Mouse (Mus musculus) hindbrain, embryonic 15.5 days (tissue): ENCODE results near the gene Zbtb40. TPM values are rescaled to one million over a fixed set of nuclear protein-coding genes. Genes with fewer than 3 reads are reported as not detected.
A peak's percentile ranks its signal among the peaks of the same experiment; 100 is the strongest.

ENCODE experiments used
- ATAC-seq: fragments of 200-750 bp; cut with Nextera tagmentation; 2 replicates; pipeline ENCODE4 v1.8.0; 2017; ENCODE audit warnings: low read depth, moderate number of reproducible peaks, moderate TSS enrichment; ENCODE audit not compliant: low FRiP score
- H3K27ac ChIP-seq: fragments of 300-500 bp; sonication (generic); replicated peaks from 2 replicates; pipeline ENCODE4 v1.5.1; 2015; ENCODE audit warnings: mild to moderate bottlenecking, inconsistent platforms
- H3K27me3 ChIP-seq: fragments of 300-500 bp; sonication (generic); 2 replicates; pipeline ENCODE4 v1.6.1; 2015; ENCODE audit warnings: control low read depth, inconsistent platforms
- H3K36me3 ChIP-seq: fragments of 300-500 bp; sonication (generic); 2 replicates; pipeline ENCODE4 v1.6.1; 2015; ENCODE audit warnings: control low read depth, inconsistent platforms
- H3K4me1 ChIP-seq: fragments of 300-500 bp; sonication (generic); replicated peaks from 2 replicates; pipeline ENCODE4 v1.6.1; 2015; ENCODE audit warnings: control low read depth, inconsistent platforms
- H3K4me2 ChIP-seq: fragments of 300-500 bp; sonication (generic); 2 replicates; pipeline ENCODE4 v1.6.1; 2015; ENCODE audit warnings: moderate library complexity, mild to moderate bottlenecking, inconsistent platforms
- H3K4me3 ChIP-seq: fragments of 300-500 bp; sonication (generic); 2 replicates; pipeline ENCODE4 v1.5.1; 2015; ENCODE audit warnings: mild to moderate bottlenecking, inconsistent platforms
- H3K9ac ChIP-seq: fragments of 300-500 bp; sonication (generic); 2 replicates; pipeline ENCODE4 v1.6.1; 2015; ENCODE audit warnings: inconsistent platforms
- H3K9me3 ChIP-seq: fragments of 300-500 bp; sonication (generic); 2 replicates; pipeline ENCODE4 v1.6.1; 2016; ENCODE audit warnings: control low read depth, inconsistent platforms
- WGBS: fragments of 180-500 bp; shearing (Covaris S2); methylation state at CpG from one replicate; pipeline ENCODE4 v1.1.7; 2015; 5-methylcytosine and 5-hydroxymethylcytosine counted together
- polyA plus RNA-seq: library from polyadenylated mRNA; unstranded; fragments of >200 nt; fragmentation: Nextera tagmentation; extraction: Ambion mirVana; gene quantifications from 2 replicates; pipeline ENCODE4 v1.2.1, GENCODE M21; 2015

The Zbtb40 gene
- polyA plus RNA-seq, 1 experiment from 2014 or later, result 4.1 TPM

DNA sequence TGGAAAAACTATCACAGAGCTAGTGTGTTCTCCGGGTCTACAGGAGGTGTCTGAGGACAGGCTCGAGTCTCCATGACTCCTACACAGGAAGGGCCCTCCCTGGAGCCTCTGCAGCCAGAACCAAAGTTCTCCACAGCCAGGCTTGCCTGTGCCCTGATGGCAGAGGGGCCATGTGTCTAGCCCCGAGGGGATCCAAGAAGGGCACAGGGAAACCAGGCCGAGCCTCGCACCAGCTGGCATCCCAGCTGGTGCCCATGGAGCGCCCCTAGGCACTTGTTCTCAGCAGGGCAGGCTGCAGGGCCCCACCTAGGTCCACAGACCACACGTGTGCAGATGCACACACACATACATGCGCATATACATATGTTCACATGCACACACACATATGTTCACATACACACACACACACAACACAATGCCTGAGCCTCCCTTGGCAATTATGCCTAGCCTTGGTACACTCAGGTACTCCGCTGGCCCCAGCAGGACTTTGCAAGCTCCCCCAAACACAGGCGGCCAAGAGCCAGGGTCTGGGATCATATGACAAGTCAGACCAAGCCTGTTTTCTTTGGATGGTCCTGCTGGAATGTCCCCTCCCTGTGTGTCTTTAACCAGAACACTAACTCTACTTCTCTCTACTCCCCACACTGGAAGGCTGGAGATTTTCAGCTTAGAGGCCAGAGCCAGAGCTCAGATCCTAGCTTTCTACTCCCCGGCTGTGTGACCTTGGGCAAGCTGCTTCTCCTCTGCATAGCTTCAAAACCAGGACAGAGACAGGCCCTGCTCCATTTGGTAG lies 103.8 kb downstream of the Zbtb40 start:
- H3K4me1 ChIP-seq, result peaks cover 38% of the 10 kb centered on the region
- no peaks in the 10 kb centered on the region for H3K9me3 ChIP-seq
- H3K27ac ChIP-seq, result no peak overlapping the region
- H3K27me3 ChIP-seq, result no peaks in the 10 kb centered on the region
- no peaks in the 10 kb centered on the region for H3K36me3 ChIP-seq
- H3K4me2 ChIP-seq, result no peak overlapping the region
- no peak overlapping the region for H3K9ac ChIP-seq
- no peak for ATAC-seq
- H3K4me3 ChIP-seq, result no peak overlapping the region
- 68% methylated on average over 11 of the region's 11 CpGs for WGBS

DNA sequence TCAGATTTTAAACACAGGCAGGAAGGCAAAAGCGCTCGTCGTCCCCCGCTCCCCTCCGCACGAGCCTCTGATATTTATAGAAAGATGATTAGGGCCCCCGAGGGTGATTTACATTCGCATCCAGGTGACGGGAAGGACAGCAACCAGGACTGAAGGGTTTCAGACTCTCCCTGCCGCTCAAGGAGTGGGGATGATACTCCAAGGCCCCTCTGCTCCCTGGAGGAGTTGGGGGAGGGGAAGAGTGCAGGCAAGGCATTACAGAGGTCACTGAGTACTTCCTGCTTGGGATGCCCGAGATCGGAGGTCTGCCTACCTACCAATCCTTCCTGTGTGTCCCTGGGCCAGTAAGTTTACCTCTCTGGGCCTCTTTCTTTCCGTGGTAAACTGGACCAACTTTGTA lies 105.4 kb downstream of the Zbtb40 start:
- H3K27me3 ChIP-seq, result no peaks in the 10 kb centered on the region
- no peak overlapping the region for H3K4me3 ChIP-seq
- no peaks in the 10 kb centered on the region for H3K36me3 ChIP-seq
- no peak overlapping the region for H3K9ac ChIP-seq
- 25% methylated on average over 13 of the region's 13 CpGs for WGBS
- ATAC-seq, result no peak
- 0 out of 2 replicates have a peak overlapping the region, but pooled peaks have one; percentile 5 for H3K27ac ChIP-seq
- H3K9me3 ChIP-seq, result no peaks in the 10 kb centered on the region
- H3K4me1 ChIP-seq, result peaks cover 30% of the 10 kb centered on the region
- 0 out of 2 replicates have a peak overlapping the region, but pooled peaks have one; percentile 27 for H3K4me2 ChIP-seq

DNA sequence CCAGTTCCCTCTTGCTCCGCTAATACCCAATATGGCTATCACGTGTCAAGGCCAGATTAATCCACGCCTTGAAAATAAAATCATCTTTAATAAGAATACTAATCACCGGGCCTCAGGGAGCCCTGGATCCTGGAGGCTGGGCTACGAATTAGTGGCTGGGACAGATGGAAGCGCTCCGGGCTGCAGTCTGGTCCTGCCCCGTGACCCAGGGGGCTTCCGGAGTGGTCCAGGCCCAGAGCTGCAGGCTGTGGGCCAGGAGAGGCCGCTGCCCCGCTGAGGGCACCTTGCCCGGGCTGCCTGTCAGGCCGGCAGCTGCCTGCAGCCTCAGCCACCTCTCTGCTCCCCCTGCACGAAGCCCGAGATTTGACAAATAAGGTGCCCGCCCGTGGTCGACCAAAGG lies 105.8 kb downstream of the Zbtb40 start:
- H3K4me3 ChIP-seq, result no peak overlapping the region
- peak overlapping the region; percentile 27 for H3K4me2 ChIP-seq
- H3K27ac ChIP-seq, result peak overlapping the region; percentile 5; the same call in 1 of the 2 replicates
- no peak overlapping the region for H3K9ac ChIP-seq
- H3K27me3 ChIP-seq, result no peaks in the 10 kb centered on the region
- no peaks in the 10 kb centered on the region for H3K9me3 ChIP-seq
- no peaks in the 10 kb centered on the region for H3K36me3 ChIP-seq
- H3K4me1 ChIP-seq, result peaks cover 30% of the 10 kb centered on the region
- 14% methylated on average over 18 of the region's 18 CpGs for WGBS
- no peak; the same call in 1 of the 2 replicates for ATAC-seq

DNA sequence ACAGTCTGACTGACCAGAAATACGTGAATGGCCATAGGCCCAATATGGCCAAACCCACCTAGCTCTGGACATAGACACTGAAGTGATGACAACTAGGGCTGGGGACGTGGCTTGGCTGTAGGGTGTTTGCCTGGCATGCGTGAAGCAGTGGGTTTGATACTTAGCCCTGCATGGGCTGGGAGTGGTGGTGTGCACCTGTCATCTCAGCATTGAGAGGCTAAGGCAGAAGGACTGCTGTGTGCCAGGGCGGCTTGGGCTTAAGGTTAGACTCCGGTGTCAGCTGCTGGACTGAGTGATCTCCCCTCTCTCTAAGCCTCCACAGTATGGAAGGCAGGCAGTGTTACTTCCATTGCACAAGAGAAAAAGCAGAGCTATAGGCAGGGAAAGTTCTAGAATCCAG lies 110.7 kb downstream of the Zbtb40 start:
- Histone ChIP-seq H3K9ac (no peak overlapping the region), H3K27me3 (0 out of 2 replicates have a peak, but pooled peaks cover 3% of the 10 kb centered on the region), H3K36me3 (no peaks in the 10 kb centered on the region), H3K4me2 (no peak overlapping the region), H3K27ac (no peak overlapping the region), H3K4me3 (no peak overlapping the region), H3K9me3 (no peaks in the 10 kb centered on the region), H3K4me1 (peaks cover 13% of the 10 kb centered on the region)
- ATAC-seq, result no peak
- 87% methylated on average over 5 of the region's 5 CpGs for WGBS

DNA sequence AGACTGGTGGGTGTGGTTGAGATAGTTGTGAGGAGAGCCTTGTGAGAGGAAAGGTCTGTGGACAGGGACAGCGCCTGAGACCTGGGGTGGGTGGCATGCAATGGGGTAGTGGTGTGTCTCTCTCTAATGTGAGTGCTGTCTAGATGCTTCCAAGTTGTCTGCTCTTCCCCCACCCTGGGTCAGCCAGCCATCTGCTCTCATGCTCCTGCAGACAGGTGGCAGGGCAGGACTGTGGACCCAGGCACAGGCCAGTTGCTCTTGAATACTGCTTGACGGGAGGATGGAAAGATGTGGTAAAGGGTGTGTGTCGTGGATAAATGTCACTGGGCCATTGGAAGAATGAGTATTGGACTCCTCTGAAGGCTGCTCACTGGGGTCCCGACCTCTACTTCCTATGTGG lies 111.3 kb downstream of the Zbtb40 start:
- Histone ChIP-seq H3K27ac (no peak overlapping the region), H3K36me3 (no peaks in the 10 kb centered on the region), H3K4me3 (no peak overlapping the region), H3K9ac (no peak overlapping the region), H3K4me1 (peaks cover 7% of the 10 kb centered on the region), H3K4me2 (no peak overlapping the region), H3K9me3 (no peaks in the 10 kb centered on the region), H3K27me3 (0 out of 2 replicates have a peak, but pooled peaks cover 3% of the 10 kb centered on the region)
- no peak for ATAC-seq
- WGBS, result 74% methylated on average over 4 of the region's 4 CpGs

DNA sequence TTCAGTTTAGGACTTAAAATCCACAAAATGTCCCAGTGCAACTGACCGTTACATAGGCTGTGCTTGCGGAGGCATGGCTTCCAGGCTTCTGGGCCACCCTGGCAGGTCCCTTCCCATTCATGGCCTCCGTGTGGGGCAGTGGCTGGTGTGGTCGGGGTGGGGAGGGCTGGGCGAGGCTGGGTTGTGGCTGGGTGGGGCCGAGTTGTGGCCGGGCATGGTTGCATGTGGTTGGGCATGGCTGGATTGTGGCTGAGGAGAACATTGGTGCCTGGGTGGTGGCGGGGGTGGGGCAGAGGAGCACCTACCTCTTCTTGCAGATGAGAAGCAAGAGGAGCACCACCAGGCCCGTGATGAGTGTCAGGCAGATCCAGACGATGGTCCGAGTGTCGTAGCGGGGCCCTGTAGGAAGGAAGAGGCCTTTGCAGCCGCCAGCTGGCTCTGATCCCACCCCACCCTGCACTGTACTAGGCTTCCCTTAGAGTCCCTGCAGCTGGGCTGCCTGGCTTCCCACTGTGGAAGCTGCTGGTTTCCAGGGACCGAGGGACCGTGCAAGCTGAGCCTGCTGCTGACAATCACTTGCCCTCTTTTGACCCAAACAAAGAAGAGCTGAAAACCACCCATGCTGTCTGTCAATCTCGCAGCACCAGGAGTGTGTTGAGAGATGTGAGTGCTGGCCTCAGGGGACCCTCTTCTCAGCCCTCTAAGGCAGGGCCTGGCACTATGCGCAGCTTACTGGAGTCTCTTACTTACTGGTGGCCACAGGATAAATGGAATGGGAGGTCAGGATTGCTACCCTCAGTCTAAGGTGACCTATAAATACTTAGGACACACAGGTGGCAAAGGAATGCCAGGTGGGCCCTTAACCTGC lies 113.6 kb downstream of the Zbtb40 start:
- H3K9ac ChIP-seq, result no peak overlapping the region
- H3K4me1 ChIP-seq, result no peaks in the 10 kb centered on the region
- H3K27ac ChIP-seq, result no peak overlapping the region
- H3K36me3 ChIP-seq, result no peaks in the 10 kb centered on the region
- ATAC-seq, result no peak
- 46% methylated on average over 18 of the region's 18 CpGs for WGBS
- 0 out of 2 replicates have a peak, but pooled peaks cover 3% of the 10 kb centered on the region for H3K27me3 ChIP-seq
- H3K4me3 ChIP-seq, result no peak overlapping the region
- H3K4me2 ChIP-seq, result no peak overlapping the region
- H3K9me3 ChIP-seq, result no peaks in the 10 kb centered on the region

DNA sequence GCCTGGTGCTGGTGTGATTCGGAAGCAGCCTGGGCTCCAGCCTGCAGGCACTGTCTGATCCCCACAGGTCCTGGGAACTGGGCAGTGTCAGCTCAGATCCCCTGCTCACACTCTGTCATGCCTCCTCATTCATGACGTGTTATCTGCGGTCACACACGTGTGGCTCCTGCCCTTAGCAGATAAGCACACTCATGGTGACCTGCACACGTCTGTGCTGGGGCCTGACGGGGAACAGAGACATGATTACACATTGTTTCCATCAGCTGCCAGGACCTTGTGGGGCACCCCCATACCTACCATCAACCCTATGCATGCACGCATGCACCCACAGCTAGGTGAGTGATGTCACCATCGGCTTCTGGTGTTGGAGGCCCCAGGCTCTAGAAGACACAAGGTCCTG lies 118.1 kb downstream of the Zbtb40 start:
- Histone ChIP-seq H3K27me3 (peaks cover 8% of the 10 kb centered on the region; the same call in 1 of the 2 replicates), H3K9ac (no peak overlapping the region), H3K9me3 (no peaks in the 10 kb centered on the region), H3K4me1 (peaks cover 13% of the 10 kb centered on the region), H3K27ac (no peak overlapping the region), H3K36me3 (no peaks in the 10 kb centered on the region), H3K4me3 (no peak overlapping the region), H3K4me2 (no peak overlapping the region)
- 88% methylated on average over 8 of the region's 8 CpGs for WGBS
- no peak; the same call in 1 of the 2 replicates for ATAC-seq

Other genes with a start within 250 kb of the Zbtb40 start
- gene Ephb2, start 212.8 kb downstream of the Zbtb40 start, polyA plus RNA-seq, result 23.7 and 24.3 TPM in 2 replicates
- 42.6 and 56.4 TPM in 2 replicates for gene C1qb, start 162.6 kb downstream of the Zbtb40 start, polyA plus RNA-seq
- gene C1qc, start 155.7 kb downstream of the Zbtb40 start, polyA plus RNA-seq, result 24.2 and 33.1 TPM in 2 replicates
- gene C1qa, start 150.0 kb downstream of the Zbtb40 start, polyA plus RNA-seq, result 30.8 and 36.4 TPM in 2 replicates
- 13.9 and 16.5 TPM in 2 replicates for gene Epha8, start 92.0 kb downstream of the Zbtb40 start, polyA plus RNA-seq
- 3.8 and 3.9 TPM in 2 replicates for gene Wnt4, start 228.7 kb upstream of the Zbtb40 start, polyA plus RNA-seq